9 mouse cellular contexts compared by ENCODE assay signal in the genomic region with DNA sequence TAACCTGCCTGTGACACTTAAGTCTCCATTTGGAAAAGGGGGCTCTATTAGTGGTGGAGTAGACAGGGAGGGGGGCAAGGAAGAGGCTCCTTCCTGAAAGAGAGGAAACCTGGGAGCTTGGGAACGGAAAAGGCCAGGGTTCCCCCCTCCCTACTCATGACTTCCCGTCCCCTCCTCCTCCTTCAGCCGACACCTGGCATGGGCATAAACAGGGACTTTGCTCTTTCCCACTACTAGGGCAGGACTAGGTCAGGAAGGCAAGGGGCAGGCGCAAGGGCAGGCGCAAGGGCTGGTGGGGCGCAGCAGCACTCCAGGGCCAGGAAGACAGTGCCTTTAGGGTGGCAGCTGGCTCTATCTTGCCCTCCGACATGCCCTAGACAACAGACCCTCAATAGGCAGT. TPM values are rescaled to one million over a fixed set of nuclear protein-coding genes. Genes with fewer than 3 reads are reported as not detected.
DNase-seq lines count a peak whose midpoint lies in the region; ATAC-seq and TF ChIP-seq lines count a peak whose summit lies in the region.
"Had no signal": no experiment of that assay in that cellular context is flagged by ENCODE, and none has a peak within 500 bp of the region (broad histone marks: within the 10 kb centered on the region; RNA-seq: fewer than 3 reads in every experiment).

No protein-coding gene starts in this region.

- peak overlapping the region; percentile 87 for H3K27ac ChIP-seq in left cerebral cortex, adult 2 months
- no peak overlapping the region for H3K27ac ChIP-seq in forebrain, postnatal 0 days (ENCODE audit: low read depth, low read length)
- peak overlapping the region; percentile 43 for H3K27ac ChIP-seq in intestine, embryonic 14.5 days (ENCODE audit: low read depth)
- H3K27ac ChIP-seq in liver, embryonic 13.5 days: no peak overlapping the region
- H3K27ac ChIP-seq in stomach, embryonic 15.5 days: peak overlapping the region; percentile 90

- H3K9ac ChIP-seq in forebrain, postnatal 0 days: no peak overlapping the region
- H3K9ac ChIP-seq in intestine, embryonic 14.5 days (ENCODE audit: low read length): peak overlapping the region; percentile 64
- no peak overlapping the region for H3K9ac ChIP-seq in liver, embryonic 13.5 days
- H3K9ac ChIP-seq in stomach, embryonic 15.5 days: peak overlapping the region; percentile 73; the same call in 1 of the 2 replicates

- no peaks in the 10 kb centered on the region for H3K36me3 ChIP-seq in forebrain, postnatal 0 days (ENCODE audit: insufficient read depth)
- peaks cover 15% of the 10 kb centered on the region; the same call in 1 of the 2 replicates for H3K36me3 ChIP-seq in intestine, embryonic 14.5 days (ENCODE audit: control insufficient read depth, insufficient read depth, low read length)
- H3K36me3 ChIP-seq in liver, embryonic 13.5 days: peaks cover 3% of the 10 kb centered on the region; the same call in 1 of the 2 replicates
- peaks cover 7% of the 10 kb centered on the region; the same call in 1 of the 2 replicates for H3K36me3 ChIP-seq in stomach, embryonic 15.5 days
- H3K36me3 ChIP-seq: G1E had no signal

- no peaks in the 10 kb centered on the region for H3K27me3 ChIP-seq in forebrain, postnatal 0 days (ENCODE audit: insufficient read depth, low read length)
- 0 out of 2 replicates have a peak, but pooled peaks cover 4% of the 10 kb centered on the region for H3K27me3 ChIP-seq in intestine, embryonic 14.5 days (replicated peaks; ENCODE audit: control insufficient read depth, insufficient read depth, low read length)
- H3K27me3 ChIP-seq in liver, embryonic 13.5 days: peaks cover 72% of the 10 kb centered on the region
- H3K27me3 ChIP-seq in stomach, embryonic 15.5 days (replicated peaks): no peaks in the 10 kb centered on the region

- no peak for TF ChIP-seq CTCF in left cerebral cortex, adult 2 months (IDR thresholded peaks at IDR 0.05)
- TF ChIP-seq CTCF in forebrain, postnatal 0 days (IDR thresholded peaks at IDR 0.05; ENCODE audit: low read depth): no peak

- 0 out of 2 replicates have a peak, but pooled peaks cover 9% of the 10 kb centered on the region for H3K4me1 ChIP-seq in forebrain, postnatal 0 days (ENCODE audit: insufficient read depth)
- peaks cover 44% of the 10 kb centered on the region for H3K4me1 ChIP-seq in intestine, embryonic 14.5 days (replicated peaks; ENCODE audit: control insufficient read depth, insufficient read depth, low read length)
- H3K4me1 ChIP-seq in liver, embryonic 13.5 days (replicated peaks): peaks cover 17% of the 10 kb centered on the region
- peaks cover 42% of the 10 kb centered on the region for H3K4me1 ChIP-seq in stomach, embryonic 15.5 days

- no peak for DNase-seq in left cerebral cortex, adult 2 months (ENCODE audit: extremely low spot score in 1 of 2, low spot score in 2 of 2)
- DNase-seq in left cerebral cortex, adult 11 months (ENCODE audit: low spot score): no peak
- no peak for DNase-seq in forebrain, postnatal 0 days
- no peak for DNase-seq in intestine, embryonic 14.5 days (ENCODE audit: low spot score)
- DNase-seq in liver, embryonic 13.5 days: no peak
- DNase-seq in thymus, adult 18-20 months: no peak
- no peak for DNase-seq in left cerebral cortex, adult 8-10 months (ENCODE audit: low spot score in 2 of 2)

- ATAC-seq in forebrain, postnatal 0 days: no peak
- ATAC-seq in intestine, embryonic 14.5 days (replicated peaks; ENCODE audit: low FRiP score, low TSS enrichment, low read depth): 0 out of 2 replicates have a peak, but pooled peaks have one; percentile 0
- ATAC-seq in liver, embryonic 13.5 days (ENCODE audit: low read depth): 0 out of 2 replicates have a peak, but pooled peaks have one; percentile 41
- peak; percentile 11; the same call in 1 of the 2 replicates for ATAC-seq in stomach, embryonic 15.5 days (ENCODE audit: insufficient read depth, low FRiP score, low read depth)

- WGBS in forebrain, postnatal 0 days: 86% methylated on average over 7 of the region's 7 CpGs
- WGBS in intestine, embryonic 14.5 days: 43% methylated on average over 7 of the region's 7 CpGs
- 57% methylated on average over 7 of the region's 7 CpGs for WGBS in liver, embryonic 13.5 days (ENCODE audit: insufficient replicate concordance)
- WGBS in stomach, embryonic 15.5 days: 36% methylated on average over 7 of the region's 7 CpGs

- no peaks in the 10 kb centered on the region for H3K9me3 ChIP-seq in forebrain, postnatal 0 days (ENCODE audit: low read length)
- H3K9me3 ChIP-seq in intestine, embryonic 14.5 days (ENCODE audit: control insufficient read depth, low read length): no peaks in the 10 kb centered on the region
- no peaks in the 10 kb centered on the region for H3K9me3 ChIP-seq in liver, embryonic 13.5 days (replicated peaks)
- H3K9me3 ChIP-seq in stomach, embryonic 15.5 days: no peaks in the 10 kb centered on the region
- H3K9me3 ChIP-seq: G1E had no signal

- H3K4me3 ChIP-seq in left cerebral cortex, adult 2 months: peak overlapping the region; percentile 61
- no peak overlapping the region for H3K4me3 ChIP-seq in forebrain, postnatal 0 days (ENCODE audit: low read depth, low read length)
- peak overlapping the region; percentile 61 for H3K4me3 ChIP-seq in intestine, embryonic 14.5 days (ENCODE audit: low read depth, low read length)
- H3K4me3 ChIP-seq in liver, embryonic 13.5 days (replicated peaks): peak overlapping the region; percentile 42
- H3K4me3 ChIP-seq in stomach, embryonic 15.5 days (replicated peaks): peak overlapping the region; percentile 64

- peak overlapping the region; percentile 91 for H3K4me2 ChIP-seq in forebrain, postnatal 0 days (ENCODE audit: low read depth)
- peak overlapping the region; percentile 71 for H3K4me2 ChIP-seq in intestine, embryonic 14.5 days (ENCODE audit: low read length)
- peak overlapping the region; percentile 61 for H3K4me2 ChIP-seq in liver, embryonic 13.5 days
- peak overlapping the region; percentile 96 for H3K4me2 ChIP-seq in stomach, embryonic 15.5 days

- intact Hi-C loops in left cerebral cortex, adult 2 months (cut with DNase I): no loop called here

RNA-seq across cellular contexts. Expression of gene Efna1, which starts 2.8 kb away (rescaled TPM):
- total RNA-seq in left cerebral cortex, adult 2 months (2021): 1 to 10 TPM; 5.5 to 5.9 TPM
- 5.5 and 8.4 TPM in 2 replicates for total RNA-seq in forebrain, postnatal 0 days (2014; rRNA removed)
- 10.8 and 11.1 TPM in 2 replicates for polyA plus RNA-seq in forebrain, postnatal 0 days (2015; fragmentation: Nextera tagmentation; extraction: Ambion mirVana)
- polyA plus RNA-seq in intestine, embryonic 14.5 days (2014; fragmentation: Nextera tagmentation; extraction: Ambion mirVana): 46.2 and 46.6 TPM in 2 replicates
- 4.3 and 4.6 TPM in 2 replicates for polyA plus RNA-seq in liver, embryonic 13.5 days (2015; fragmentation: Nextera tagmentation; extraction: Ambion mirVana)
- 41.4 and 46.1 TPM in 2 replicates for polyA plus RNA-seq in stomach, embryonic 15.5 days (2015; fragmentation: Nextera tagmentation; extraction: Ambion mirVana)
- 1 to 10 TPM; 5.6 to 8.8 (median 6.8) TPM for total RNA-seq in left cerebral cortex, adult 8-10 months (2022)
- polyA plus RNA-seq: G1E had no signal

RNA-seq across cellular contexts. Expression of gene Slc50a1, which starts 7.7 kb away (rescaled TPM):
- 10 to 100 TPM; 36.0 to 38.6 TPM for total RNA-seq in left cerebral cortex, adult 2 months (2021)
- total RNA-seq in forebrain, postnatal 0 days (2014; rRNA removed): 22.1 and 26.7 TPM in 2 replicates
- polyA plus RNA-seq in forebrain, postnatal 0 days (2015; fragmentation: Nextera tagmentation; extraction: Ambion mirVana): 34.8 and 36.8 TPM in 2 replicates
- 64.7 and 66.5 TPM in 2 replicates for polyA plus RNA-seq in intestine, embryonic 14.5 days (2014; fragmentation: Nextera tagmentation; extraction: Ambion mirVana)
- 17.4 and 18.0 TPM in 2 replicates for polyA plus RNA-seq in liver, embryonic 13.5 days (2015; fragmentation: Nextera tagmentation; extraction: Ambion mirVana)
- 74.4 and 75.3 TPM in 2 replicates for polyA plus RNA-seq in stomach, embryonic 15.5 days (2015; fragmentation: Nextera tagmentation; extraction: Ambion mirVana)
- total RNA-seq in left cerebral cortex, adult 8-10 months (2022): 10 to 100 TPM; 38.0 to 48.9 (median 45.5) TPM
- polyA plus RNA-seq: G1E had no signal

RNA-seq across cellular contexts. Expression of gene Dpm3, which starts 18.9 kb away (rescaled TPM):
- total RNA-seq in left cerebral cortex, adult 2 months (2021): 10 to 100 TPM; 50.9 to 53.1 TPM
- total RNA-seq in forebrain, postnatal 0 days (2014; rRNA removed): 66.7 and 160 TPM in 2 replicates
- 74.9 and 96.8 TPM in 2 replicates for polyA plus RNA-seq in forebrain, postnatal 0 days (2015; fragmentation: Nextera tagmentation; extraction: Ambion mirVana)
- polyA plus RNA-seq in intestine, embryonic 14.5 days (2014; fragmentation: Nextera tagmentation; extraction: Ambion mirVana): 143 and 188 TPM in 2 replicates
- 57.2 and 64.5 TPM in 2 replicates for polyA plus RNA-seq in liver, embryonic 13.5 days (2015; fragmentation: Nextera tagmentation; extraction: Ambion mirVana)
- polyA plus RNA-seq in stomach, embryonic 15.5 days (2015; fragmentation: Nextera tagmentation; extraction: Ambion mirVana): 129 and 132 TPM in 2 replicates
- total RNA-seq in left cerebral cortex, adult 8-10 months (2022): 10 to 100 TPM; 51.6 to 64.2 (median 54.6) TPM

RNA-seq across cellular contexts. Expression of gene Trim46, which starts 32.0 kb away (rescaled TPM):
- total RNA-seq in left cerebral cortex, adult 2 months (2021): 10 to 100 TPM; 82.8 to 85.1 TPM
- 83.0 and 98.3 TPM in 2 replicates for total RNA-seq in forebrain, postnatal 0 days (2014; rRNA removed)
- 56.0 and 63.5 TPM in 2 replicates for polyA plus RNA-seq in forebrain, postnatal 0 days (2015; fragmentation: Nextera tagmentation; extraction: Ambion mirVana)
- polyA plus RNA-seq in intestine, embryonic 14.5 days (2014; fragmentation: Nextera tagmentation; extraction: Ambion mirVana): 3.3 and 3.5 TPM in 2 replicates
- polyA plus RNA-seq in liver, embryonic 13.5 days (2015; fragmentation: Nextera tagmentation; extraction: Ambion mirVana): 0.14 and 0.23 TPM in 2 replicates
- 4.6 and 5.9 TPM in 2 replicates for polyA plus RNA-seq in stomach, embryonic 15.5 days (2015; fragmentation: Nextera tagmentation; extraction: Ambion mirVana)
- 10 to 100 TPM; 66.2 to 74.6 (median 68.4) TPM for total RNA-seq in left cerebral cortex, adult 8-10 months (2022)

RNA-seq across cellular contexts. Expression of gene Krtcap2, which starts 32.3 kb away (rescaled TPM):
- total RNA-seq in left cerebral cortex, adult 2 months (2021): 10 to 100 TPM; 63.2 to 71.4 TPM
- 67.0 and 68.1 TPM in 2 replicates for total RNA-seq in forebrain, postnatal 0 days (2014; rRNA removed)
- 221 and 244 TPM in 2 replicates for polyA plus RNA-seq in forebrain, postnatal 0 days (2015; fragmentation: Nextera tagmentation; extraction: Ambion mirVana)
- polyA plus RNA-seq in intestine, embryonic 14.5 days (2014; fragmentation: Nextera tagmentation; extraction: Ambion mirVana): 331 and 346 TPM in 2 replicates
- polyA plus RNA-seq in liver, embryonic 13.5 days (2015; fragmentation: Nextera tagmentation; extraction: Ambion mirVana): 152 and 155 TPM in 2 replicates
- 374 and 406 TPM in 2 replicates for polyA plus RNA-seq in stomach, embryonic 15.5 days (2015; fragmentation: Nextera tagmentation; extraction: Ambion mirVana)
- 10 to 100 TPM; 70.4 to 91.2 (median 83.7) TPM for total RNA-seq in left cerebral cortex, adult 8-10 months (2022)

Comparison
In these comparisons a context has a peak if more than half of its experiments do, and no peak if none do; other contexts are left out.
1. H3K27ac ChIP-seq: peak in left cerebral cortex, adult 2 months (single experiment), intestine, embryonic 14.5 days (single experiment) and stomach, embryonic 15.5 days (single experiment); none in forebrain, postnatal 0 days (single experiment) and liver, embryonic 13.5 days (single experiment).
2. H3K9ac ChIP-seq: peak in intestine, embryonic 14.5 days (single experiment) and stomach, embryonic 15.5 days (single experiment); none in forebrain, postnatal 0 days (single experiment) and liver, embryonic 13.5 days (single experiment).
3. Peak in every context shown above with its lines, with median percentiles within 50 percentile points of each other: H3K4me2 ChIP-seq.